Mouse (Mus musculus) small intestine, adult 10 weeks (tissue): ENCODE results near the gene Tet3. TPM values are rescaled to one million over a fixed set of nuclear protein-coding genes. Genes with fewer than 3 reads are reported as not detected.

Experiments
- polyA plus RNA-seq: library from polyadenylated mRNA; stranded (reverse); fragments of 350-450 nt; fragmentation: Illumina TruSeq; extraction: RNeasy Lipid Tissue Mini Kit (QIAGEN cat#74804); gene quantifications from one replicate; pipeline ENCODE4 v1.2.3, GENCODE M21; 2014; ENCODE audit warnings: low replicate concordance

The Tet3 gene
- polyA plus RNA-seq, result 18.9 TPM

DNA sequence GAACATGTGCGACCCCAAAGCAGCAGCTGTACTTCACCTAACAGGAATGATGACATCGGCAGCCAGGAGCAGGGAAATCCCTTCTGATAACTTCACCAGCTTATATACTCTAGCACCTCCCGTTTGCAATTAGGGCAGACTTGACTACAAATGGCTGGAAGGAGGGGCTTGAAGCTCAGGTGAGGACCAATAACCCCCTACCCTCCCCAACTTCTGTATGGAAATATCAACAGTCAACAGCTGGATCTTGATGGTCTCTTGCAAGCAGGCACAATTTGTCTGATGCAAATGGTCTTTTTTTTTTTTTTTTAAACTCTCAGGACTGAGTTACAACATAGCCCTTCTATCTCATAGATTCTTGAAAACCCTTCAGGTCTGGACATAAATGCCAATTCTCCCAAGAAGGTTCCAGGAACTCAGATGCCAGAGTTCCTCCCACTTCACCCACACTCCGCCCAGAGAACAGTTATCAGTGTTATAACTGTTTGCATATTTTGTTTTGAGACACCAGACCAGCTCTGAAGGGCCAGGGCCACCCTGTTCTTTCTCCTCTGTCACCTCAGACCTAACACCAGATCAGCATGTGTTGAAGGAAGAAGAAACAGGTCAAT is at the start of gene Tet3:
Gene Tet3, minus strand, starts transcription at position 51 of the 611 bp plus-strand sequence.

DNA sequence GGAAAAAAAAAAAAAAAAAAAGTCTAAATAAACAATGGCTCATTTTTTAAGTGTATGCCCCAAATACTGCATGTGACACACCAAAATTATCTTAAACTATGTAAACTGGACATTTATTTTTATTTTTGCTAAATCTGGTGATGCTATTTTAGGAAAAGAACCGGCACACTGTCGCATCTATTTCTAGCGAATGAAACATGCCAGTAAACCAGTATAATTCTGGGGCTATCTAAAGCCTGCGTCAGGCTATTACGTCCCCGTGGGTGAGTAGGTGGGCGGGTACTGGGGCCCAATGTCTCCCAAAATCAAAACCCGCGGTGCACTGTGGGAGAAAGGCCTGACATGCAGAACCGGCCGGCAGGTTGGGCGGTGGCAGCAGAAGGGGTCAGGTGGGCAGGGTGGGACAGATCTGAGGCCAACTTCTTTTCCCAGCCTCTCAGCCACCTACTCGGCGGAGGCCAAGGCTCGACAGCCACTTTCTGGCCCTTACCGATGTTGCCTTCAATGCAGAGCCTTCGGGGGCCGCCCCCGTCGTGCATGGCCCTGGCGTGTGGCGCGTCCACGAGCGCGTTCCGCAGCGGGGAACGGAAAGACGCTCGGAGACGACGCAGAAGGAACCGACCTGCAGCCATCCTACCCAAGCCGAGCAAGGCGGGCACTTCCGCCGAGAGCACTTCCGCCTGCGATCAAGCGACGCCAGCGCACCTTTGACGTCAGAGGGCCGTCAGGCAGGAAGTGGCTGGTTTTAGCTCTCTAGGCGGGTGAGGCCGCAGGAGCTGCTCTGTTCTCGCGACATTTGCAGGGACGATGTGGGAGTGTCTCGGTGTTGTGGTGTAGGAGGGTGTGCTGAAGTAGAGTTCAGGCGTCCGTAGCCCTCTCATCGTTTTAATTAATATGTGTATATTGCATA is 47.6 kb upstream of the Tet3 start, which contains the start of gene Dguok:
Gene Dguok, minus strand, starts transcription at position 712 of the 910 bp plus-strand sequence.

DNA sequence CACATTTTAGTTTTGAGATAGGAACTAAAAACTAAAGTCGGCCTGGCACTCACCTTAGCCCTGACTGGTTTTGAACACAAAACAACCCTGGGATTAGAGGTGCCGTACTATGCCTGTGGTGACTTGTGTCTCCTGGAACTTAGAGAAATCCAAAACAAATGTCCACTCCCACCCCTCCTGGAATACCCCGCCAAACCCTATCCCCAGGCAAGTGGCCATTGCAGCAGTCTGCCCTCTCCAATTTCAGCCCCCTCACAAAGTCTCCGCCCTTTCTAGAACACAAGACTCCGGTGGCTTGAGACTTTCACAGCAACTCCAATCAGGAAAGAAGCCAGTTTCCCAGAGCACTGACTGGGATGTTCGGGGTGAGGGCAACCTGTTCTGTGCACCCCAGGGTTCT is 110.0 kb downstream of the Tet3 start, which contains the start of gene Bola3:
Gene Bola3, plus strand, starts transcription at position 275 of the 400 bp plus-strand sequence.

DNA sequence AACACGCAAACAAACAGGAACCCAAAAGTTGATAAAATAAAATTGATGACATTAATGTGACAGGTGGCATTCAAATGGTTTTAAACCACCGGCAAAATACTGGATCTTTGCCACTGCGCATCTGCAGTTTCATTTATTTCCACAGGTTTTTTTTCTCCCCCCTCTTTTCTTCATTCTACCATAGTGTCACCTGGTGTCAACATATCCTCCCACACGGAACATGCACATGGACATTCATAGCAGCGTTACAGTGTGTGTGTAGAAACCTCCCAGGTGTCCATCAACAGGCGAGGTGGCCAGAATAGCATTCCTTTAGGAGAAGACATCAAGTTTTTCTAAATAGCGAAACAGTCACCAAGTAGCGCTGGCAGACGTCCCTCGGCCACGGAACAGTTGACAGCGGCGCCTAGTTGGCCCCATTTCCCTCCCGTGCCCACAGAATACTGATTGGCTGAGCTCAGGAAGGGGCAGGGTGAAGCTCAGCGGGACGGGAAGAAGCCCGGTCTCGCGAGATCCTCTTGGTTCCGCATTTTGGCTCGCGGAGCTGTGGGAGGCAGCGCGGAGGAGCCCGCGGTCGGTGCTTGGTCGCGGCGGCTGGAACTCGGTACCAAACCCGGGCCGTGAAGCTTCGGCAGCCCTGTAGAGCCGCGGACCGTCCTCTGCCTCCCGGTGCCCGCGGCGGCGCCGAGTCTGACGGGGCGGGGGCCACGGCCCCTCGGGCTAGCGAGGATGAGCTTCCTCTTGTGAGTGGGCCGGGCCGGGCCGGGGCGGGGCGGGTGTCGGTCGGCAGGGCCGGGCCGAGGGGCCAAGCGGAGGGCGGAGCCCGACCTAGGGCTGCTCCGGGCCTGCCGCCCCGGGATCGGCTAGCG is 133.1 kb downstream of the Tet3 start, which contains the start of the genes Mthfd2 and Mob1a:
Gene Mthfd2, minus strand, starts transcription at position 384 of the 869 bp plus-strand sequence.
Gene Mob1a, plus strand, starts transcription at position 492 of the 869 bp plus-strand sequence.

Other genes starting within 250 kb of the Tet3 start
- gene Slc4a5, start 239.3 kb downstream of the Tet3 start, polyA plus RNA-seq, result 11.4 TPM
- 5.8 TPM for gene Mthfd2, start 133.2 kb downstream of the Tet3 start, polyA plus RNA-seq
- 150 TPM for gene Mob1a, start 133.1 kb downstream of the Tet3 start, polyA plus RNA-seq
- gene Bola3, start 109.9 kb downstream of the Tet3 start, polyA plus RNA-seq, result 40.9 TPM
- gene Dguok, start 47.9 kb upstream of the Tet3 start, polyA plus RNA-seq, result 15.9 TPM
- gene Actg2, start 77.2 kb upstream of the Tet3 start, polyA plus RNA-seq, result 19.4 TPM
- gene Stambp, start 113.6 kb upstream of the Tet3 start, polyA plus RNA-seq, result 68.6 TPM
- not detected for gene Clec4f, start 197.1 kb upstream of the Tet3 start, polyA plus RNA-seq
- gene Cd207, start 218.8 kb upstream of the Tet3 start, polyA plus RNA-seq, result not detected